Mouse (Mus musculus): ENCODE results near the gene Tspan18. TPM values are rescaled to one million over a fixed set of nuclear protein-coding genes. Genes with fewer than 3 reads are reported as not detected.

Gene Tspan18
- total and polyA plus RNA-seq, 3 experiments: 0.38 TPM; not detected in 2

DNA sequence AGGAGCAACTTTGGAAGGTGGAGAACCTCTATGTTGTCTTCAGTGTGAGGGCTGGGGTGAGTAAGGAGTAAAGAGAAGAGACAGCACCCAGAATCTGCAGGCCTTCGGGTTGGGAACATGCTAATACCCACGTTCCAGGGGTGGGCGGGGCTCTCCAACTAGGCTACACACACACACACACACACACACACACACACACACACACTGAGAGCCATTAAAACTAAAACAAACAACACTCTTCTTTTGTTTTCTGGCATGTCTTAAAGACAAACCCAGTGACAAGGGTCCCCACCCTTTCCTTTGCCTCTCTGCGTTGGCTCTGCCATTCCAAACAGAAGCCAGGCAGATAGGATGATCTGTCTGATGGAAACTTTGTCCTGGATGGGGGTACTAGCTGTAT, 2.0 kb downstream of the Tspan18 start:
- Histone ChIP-seq H3K4me3 (replicated peaks in 1 of 3; ENCODE audit: low read depth in 2 of 3, low read length in 2 of 3, poor library complexity in 1 of 3) (no peak overlapping the region), H3K9ac (ENCODE audit: insufficient read depth, low read depth) (no peak overlapping the region), H3K27ac (ENCODE audit: insufficient read depth, low read depth) (no peak overlapping the region), H3K27me3 (replicated peaks) (peaks cover 99% of the 10 kb centered on the region), H3K36me3 (replicated peaks in 1 of 2; ENCODE audit: control insufficient read depth in 1 of 2, insufficient read depth in 1 of 2, low read length in 1 of 2) (no peaks in the 10 kb centered on the region), H3K79me2 (replicated peaks; ENCODE audit: control insufficient read depth, extremely low read depth, insufficient read depth, poor library complexity, severe bottlenecking) (no peaks in the 10 kb centered on the region), H3K9me3 (replicated peaks; ENCODE audit: low read length) (peaks cover 4% of the 10 kb centered on the region), H3K4me2 (ENCODE audit: insufficient read depth, low read depth, poor library complexity, severe bottlenecking) (no peak overlapping the region), H3K4me1 (ENCODE audit: control insufficient read depth in 1 of 2, insufficient read depth in 2 of 2) (peaks cover 0 to 11% of the 10 kb centered on the region in 2 experiments; a peak in 3 of 4 replicates)
- no peak for DNase-seq (ENCODE audit: extremely low read depth)
- no peak for TF ChIP-seq ZKSCAN1 (IDR thresholded peaks at IDR 0.05; ENCODE audit: borderline replicate concordance, low read depth, low read length)
- TF ChIP-seq BHLHE40 (IDR thresholded peaks at IDR 0.05; ENCODE audit: low read depth, low read length): no peak
- no peak for TF ChIP-seq KAT2A (IDR thresholded peaks at IDR 0.05; ENCODE audit: insufficient replicate concordance, low read length)
- TF ChIP-seq IRF4 (IDR thresholded peaks at IDR 0.05; ENCODE audit: low read depth, low read length): no peak
- TF ChIP-seq ZC3H11A (IDR thresholded peaks at IDR 0.05; ENCODE audit: low read depth, low read length): no peak
- no peak for TF ChIP-seq ELF1 (IDR thresholded peaks at IDR 0.05; ENCODE audit: low read depth, low read length)
- TF ChIP-seq CHD2 (IDR thresholded peaks at IDR 0.05; ENCODE audit: low read length): no peak
- TF ChIP-seq TBP (conservative IDR thresholded peaks at IDR 0.05; ENCODE audit: low read depth, low read length): no peak
- TF ChIP-seq TCF12 (IDR thresholded peaks at IDR 0.05; ENCODE audit: low read depth, low read length): no peak
- TF ChIP-seq ZMIZ1 (IDR thresholded peaks at IDR 0.05; ENCODE audit: low read depth, low read length): no peak
- no peak for TF ChIP-seq UBTF (IDR thresholded peaks at IDR 0.05; ENCODE audit: low read depth, low read length)
- no peak for TF ChIP-seq USF1 (IDR thresholded peaks at IDR 0.05; ENCODE audit: low read depth, low read length)
- no peak for TF ChIP-seq MEF2A (IDR thresholded peaks at IDR 0.05; ENCODE audit: borderline replicate concordance, low read depth, low read length)
- no peak for TF ChIP-seq NELFE (IDR thresholded peaks at IDR 0.05; ENCODE audit: low read depth, low read length)
- in situ Hi-C loops (cut with MboI; ENCODE audit: low pct_ligation_motif_present, low pct_unique_long_range_greater_than_20kb, low sequenced_read_pairs) (loop anchor here (5.0 kb wide), 1 partner anchor 110 kb away; no protein-coding TSS in a partner anchor), dilution Hi-C loops (cut with MboI; ENCODE audit: extremely low pct_ligation_motif_present, extremely low pct_unique_long_range_greater_than_20kb, low sequenced_read_pairs) (no loop called here)

DNA sequence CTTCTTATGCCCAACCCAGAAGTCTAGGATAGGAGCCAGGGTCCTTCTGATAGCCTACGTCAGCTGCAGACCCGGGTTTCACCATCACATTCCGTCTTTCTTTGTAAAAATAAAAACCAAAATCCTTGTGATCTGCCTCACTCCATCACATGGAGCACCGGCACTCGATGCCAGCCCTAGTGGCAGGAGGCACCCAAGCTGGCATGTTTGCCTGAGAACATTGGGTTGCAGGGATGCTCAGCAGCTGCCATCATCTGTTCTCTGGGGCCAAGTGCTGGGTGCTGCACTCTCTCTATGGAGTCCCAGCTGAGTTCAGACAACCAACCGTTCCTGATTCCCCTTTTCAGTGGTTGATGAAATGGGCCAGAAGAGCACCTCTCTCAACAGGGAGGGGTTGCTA, 3.2 kb downstream of the Tspan18 start:
- in situ Hi-C loops (cut with MboI; ENCODE audit: low pct_ligation_motif_present, low pct_unique_long_range_greater_than_20kb, low sequenced_read_pairs): loop anchor here (5.0 kb wide), 1 partner anchor 109 kb away; no protein-coding TSS in a partner anchor
- dilution Hi-C loops (cut with MboI; ENCODE audit: extremely low pct_ligation_motif_present, extremely low pct_unique_long_range_greater_than_20kb, low sequenced_read_pairs): no loop called here
- Histone ChIP-seq H3K27ac (ENCODE audit: insufficient read depth, low read depth) (no peak overlapping the region), H3K36me3 (replicated peaks in 1 of 2; ENCODE audit: control insufficient read depth in 1 of 2, insufficient read depth in 1 of 2, low read length in 1 of 2) (no peaks in the 10 kb centered on the region), H3K79me2 (replicated peaks; ENCODE audit: control insufficient read depth, extremely low read depth, insufficient read depth, poor library complexity, severe bottlenecking) (no peaks in the 10 kb centered on the region), H3K9me3 (replicated peaks; ENCODE audit: low read length) (no peaks in the 10 kb centered on the region), H3K4me2 (ENCODE audit: insufficient read depth, low read depth, poor library complexity, severe bottlenecking) (no peak overlapping the region), H3K4me1 (ENCODE audit: control insufficient read depth in 1 of 2, insufficient read depth in 2 of 2) (peaks cover 0 to 11% of the 10 kb centered on the region in 2 experiments; a peak in 3 of 4 replicates), H3K4me3 (replicated peaks in 1 of 3; ENCODE audit: low read depth in 2 of 3, low read length in 2 of 3, poor library complexity in 1 of 3) (no peak overlapping the region), H3K27me3 (replicated peaks) (peaks cover 98% of the 10 kb centered on the region), H3K9ac (ENCODE audit: insufficient read depth, low read depth) (no peak overlapping the region)
- DNase-seq (ENCODE audit: extremely low read depth): no peak
- TF ChIP-seq MYC (IDR thresholded peaks at IDR 0.05; ENCODE audit: low read depth, low read length) (no peak), POLR2A (IDR thresholded peaks at IDR 0.05; ENCODE audit: low read depth, low read length) (no peak), IRF4 (IDR thresholded peaks at IDR 0.05; ENCODE audit: low read depth, low read length) (no peak)

Measured in CH12.LX (cell line).